Mouse (Mus musculus): ENCODE data around the gene Tgfb1i1.

DNA sequence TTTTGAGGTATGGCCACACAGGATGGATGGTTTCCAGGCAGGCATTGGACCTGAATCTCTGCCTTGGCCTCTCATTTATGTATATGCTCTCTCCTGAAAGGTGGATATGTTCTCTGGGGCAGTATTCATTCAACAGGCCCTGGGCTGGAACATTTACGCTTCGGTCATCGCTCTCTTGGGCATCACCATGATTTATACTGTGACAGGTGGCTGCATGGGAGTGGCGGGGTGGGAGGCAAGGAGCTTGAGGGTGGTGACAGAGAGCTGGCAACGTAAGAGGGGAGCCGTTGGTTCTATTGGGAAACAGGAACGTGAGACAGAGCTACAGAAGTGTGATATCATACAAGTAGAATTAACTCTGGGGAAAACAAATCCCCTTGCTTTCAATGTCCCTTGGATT, 21.2 kb downstream of the Tgfb1i1 start:
- TF ChIP-seq CTCF (IDR thresholded peaks at IDR 0.05) (no peak), EP300 (IDR thresholded peaks at IDR 0.05) (no peak)

Measured in lung, postnatal 0 days (tissue).